Mouse (Mus musculus) subcutaneous adipose tissue, adult 2 months (tissue): Measurements from ENCODE around the gene Secisbp2l. TPM values are rescaled to one million over a fixed set of nuclear protein-coding genes. Genes with fewer than 3 reads are reported as not detected.

ENCODE experiments used
- polyA plus RNA-seq: library from polyadenylated mRNA; depleted of rRNA; stranded (reverse); fragments of >200 nt; gene quantifications from 2 replicates; pipeline ENCODE4 v1.2.3, GENCODE M21; 2012; ENCODE audit warnings: low replicate concordance; rRNA removed

Gene Secisbp2l
- 15.3 and 19.4 TPM in 2 replicates for polyA plus RNA-seq

DNA sequence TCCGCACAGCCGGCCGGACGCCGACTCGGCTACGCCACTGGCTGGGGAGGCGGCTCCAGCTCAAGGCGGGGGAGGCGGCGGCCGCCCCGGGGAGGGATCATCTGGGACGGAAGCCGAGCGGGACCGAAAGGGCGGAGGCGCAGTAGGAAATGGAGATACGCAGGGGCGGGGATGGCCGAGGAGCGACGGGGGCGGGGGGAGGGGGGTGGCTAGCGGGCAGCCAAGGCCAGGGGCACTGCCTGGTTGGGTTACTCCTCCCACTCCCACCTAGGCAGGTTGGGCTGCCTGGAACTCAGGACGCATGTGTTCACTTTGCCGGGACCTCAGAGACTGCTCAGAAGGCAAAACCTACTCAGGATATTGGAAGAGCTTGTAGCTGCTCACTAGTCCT is at the start of gene Secisbp2l:
Gene Secisbp2l, minus strand, starts transcription at position 152 of the 391 bp plus-strand sequence.

GRCm38 (mm10) chr2:125724086-125724430 is 58.6 kb downstream of the Secisbp2l start, which contains the start of gene Shc4:
TSS of gene Shc4 (minus strand) at chr2:125724148.

Other genes starting within 250 kb of the Secisbp2l start
- 0.97 and 1.9 TPM in 2 replicates for gene Cep152, start 157.8 kb downstream of the Secisbp2l start, polyA plus RNA-seq
- 14.0 and 40.2 TPM in 2 replicates for gene Eid1, start 109.8 kb downstream of the Secisbp2l start, polyA plus RNA-seq
- 0.29 and 0.67 TPM in 2 replicates for gene Shc4, start 58.7 kb downstream of the Secisbp2l start, polyA plus RNA-seq
- gene Galk2, start 76.2 kb upstream of the Secisbp2l start, polyA plus RNA-seq: 19.8 and 24.5 TPM in 2 replicates
- gene Cops2, start 76.3 kb upstream of the Secisbp2l start, polyA plus RNA-seq: 16.3 and 16.7 TPM in 2 replicates